In the genomic region with DNA sequence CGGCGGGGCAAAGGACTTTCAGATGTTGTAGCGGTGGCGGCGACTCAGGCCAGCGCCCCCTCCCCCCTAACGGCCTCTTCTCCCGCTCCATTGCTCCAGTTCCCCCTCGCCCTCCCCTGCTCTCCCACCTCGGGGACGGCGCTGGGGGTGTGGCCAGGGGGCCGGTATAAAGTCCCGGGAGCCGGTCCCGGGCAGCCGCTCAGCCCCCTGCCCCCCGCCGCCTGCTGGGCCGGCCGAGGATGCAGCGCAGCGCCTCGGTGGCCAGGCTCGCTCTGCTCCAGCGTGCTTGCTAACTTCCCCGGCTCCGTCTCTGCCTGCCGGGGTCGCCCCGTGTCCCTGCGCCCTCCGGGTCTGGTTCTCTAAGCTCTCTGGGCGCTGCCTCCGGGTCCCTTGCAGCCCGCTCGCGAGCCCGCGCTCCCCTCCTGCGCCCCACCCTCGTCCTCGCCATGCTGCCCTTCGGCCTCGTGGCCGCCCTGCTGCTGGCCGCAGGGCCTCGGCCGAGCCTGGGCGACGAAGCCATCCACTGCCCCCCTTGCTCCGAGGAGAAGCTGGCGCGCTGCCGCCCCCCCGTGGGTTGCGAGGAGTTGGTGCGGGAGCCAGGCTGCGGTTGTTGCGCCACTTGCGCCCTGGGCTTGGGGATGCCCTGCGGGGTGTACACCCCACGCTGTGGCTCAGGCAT, we compare ENCODE assay signal across 8 mouse cellular contexts. TPM values are rescaled to one million over a fixed set of nuclear protein-coding genes. Genes with fewer than 3 reads are reported as not detected.
A peak's percentile ranks its signal among the peaks of the same experiment; 100 is the strongest.
DNase-seq lines count a peak whose midpoint lies in the region; ATAC-seq and TF ChIP-seq lines count a peak whose summit lies in the region.

Igfbp4 (plus strand) TSS at position 194 of the 679 bp plus-strand sequence.

- H3K4me3 ChIP-seq in hindbrain, postnatal 0 days (ENCODE audit: low read length) = peak within 1 kb of the TSS; percentile 54

- peak within 1 kb of the TSS; percentile 99 for H3K4me2 ChIP-seq in hindbrain, postnatal 0 days (ENCODE audit: low read depth, low read length)

- TF ChIP-seq CTCF in hindbrain, postnatal 0 days (IDR thresholded peaks at IDR 0.05; ENCODE audit: low read depth) = peak; percentile 13; the same call in 1 of the 2 replicates

- peaks cover 12% of the 10 kb centered on the region for H3K4me1 ChIP-seq in hindbrain, postnatal 0 days (ENCODE audit: insufficient read depth, low read length)

- H3K36me3 ChIP-seq in hindbrain, postnatal 0 days (ENCODE audit: insufficient read depth, low read length) = no peaks in the 10 kb centered on the region

- intact Hi-C loops in left cerebral cortex, postnatal 4 days (cut with DNase I) = no loop called here

- ATAC-seq in hindbrain, postnatal 0 days = peak; percentile 51
- no peak for ATAC-seq in megakaryocyte-erythroid progenitor cell, adult 5-6 weeks (replicated peaks; ENCODE audit: low FRiP score, low TSS enrichment, poor library complexity, severe bottlenecking)

- peak within 1 kb of the TSS; percentile 68 for H3K27ac ChIP-seq in hindbrain, postnatal 0 days

- H3K27me3 ChIP-seq in hindbrain, postnatal 0 days (ENCODE audit: insufficient read depth, low read length) = no peaks in the 10 kb centered on the region

- no peaks in the 10 kb centered on the region for H3K9me3 ChIP-seq in hindbrain, postnatal 0 days (ENCODE audit: low read length)

- peak within 1 kb of the TSS; percentile 70 for H3K9ac ChIP-seq in hindbrain, postnatal 0 days (replicated peaks; ENCODE audit: low read length)

- no peak for DNase-seq in layer of hippocampus, adult 18-20 months (ENCODE audit: low spot score in 2 of 2)
- DNase-seq in layer of hippocampus, adult 11-12 months (ENCODE audit: low spot score) = no peak
- DNase-seq in embryo, embryonic 10 days (ENCODE audit: low spot score) = peak; percentile 85
- DNase-seq in gastrocnemius, postnatal 25 days = peak; percentile 80
- peak; percentile 78 for DNase-seq in hindbrain, postnatal 0 days (ENCODE audit: low spot score)
- DNase-seq in left cerebral cortex, postnatal 4 days = peak; percentile 79
- DNase-seq in skeletal muscle tissue, adult 2 months (ENCODE audit: low read depth, low spot score) = peak; percentile 44

- WGBS in hindbrain, postnatal 0 days = under 1% methylated on average over 60 of the region's 63 CpGs

RNA-seq across cellular contexts. Expression of gene Igfbp4, which starts in this region (rescaled TPM):
- total RNA-seq in layer of hippocampus, adult 18-20 months (2021) = 10 to 100 TPM; 74.6 to 94.0 TPM
- 10 to 100 TPM; 38.6 to 49.1 TPM for total RNA-seq in gastrocnemius, postnatal 25 days (2021)
- 81.3 and 82.2 TPM in 2 replicates for total RNA-seq in hindbrain, postnatal 0 days (2014; rRNA removed)
- 96.3 and 103 TPM in 2 replicates for polyA plus RNA-seq in hindbrain, postnatal 0 days (2015; fragmentation: Nextera tagmentation; extraction: Ambion mirVana)
- 10 to 100 TPM; 66.1 to 80.1 TPM for total RNA-seq in left cerebral cortex, postnatal 4 days (2021)
- 15.9 and 22.9 TPM in 2 replicates for total RNA-seq in megakaryocyte-erythroid progenitor cell, adult 5-6 weeks (2014; fragmentation: Nextera tagmentation)
- 23.5 and 68.2 TPM in 2 replicates for total RNA-seq in megakaryocyte-erythroid progenitor cell, adult 5-6 weeks (2017)

Comparison
In these comparisons a context has a peak if more than half of its experiments do, and no peak if none do; other contexts are left out.
1. DNase-seq: peak in embryo, embryonic 10 days (single experiment), gastrocnemius, postnatal 25 days (single experiment), hindbrain, postnatal 0 days (single experiment), left cerebral cortex, postnatal 4 days (single experiment) and skeletal muscle tissue, adult 2 months (single experiment); none in layer of hippocampus, adult 18-20 months (0 of 2) and layer of hippocampus, adult 11-12 months (single experiment).